Mouse (Mus musculus) embryonic facial prominence, embryonic 11.5 days (tissue): Measurements from ENCODE around the gene Fam90a1a. TPM values are rescaled to one million over a fixed set of nuclear protein-coding genes. Genes with fewer than 3 reads are reported as not detected.
"Not testable (repeated sequence)": the region's sequence is repeated elsewhere in the genome, so short reads cannot be mapped to it uniquely, and the experiment has no call there.

Experiments used
- ATAC-seq: fragments of 200-750 bp; cut with Nextera tagmentation; replicated peaks from 2 replicates; pipeline ENCODE4 v1.8.0; 2017; ENCODE audit warnings: low read depth; ENCODE audit not compliant: insufficient number of reproducible peaks, low FRiP score, low TSS enrichment
- DNase-seq: peaks from one replicate; pipeline ENCODE4 v3.0.0-alpha.2; 2015; ENCODE audit warnings: low spot score
- H3K27ac ChIP-seq: fragments of 300-500 bp; sonication (generic); replicated peaks from 2 replicates; pipeline ENCODE4 v1.5.1; 2014; ENCODE audit warnings: mild to moderate bottlenecking, low read depth, low read length, control low read depth
- H3K27me3 ChIP-seq: fragments of 300-500 bp; sonication (generic); 2 replicates; pipeline ENCODE4 v1.6.1; 2014; ENCODE audit warnings: mild to moderate bottlenecking, low read length, moderate library complexity, mixed read lengths; ENCODE audit not compliant: control insufficient read depth, insufficient read depth
- H3K36me3 ChIP-seq: fragments of 300-500 bp; sonication (generic); replicated peaks from 2 replicates; pipeline ENCODE4 v1.6.1; 2014; ENCODE audit warnings: low read depth, mild to moderate bottlenecking, low read length, moderate library complexity, mixed read lengths; ENCODE audit not compliant: control insufficient read depth, insufficient read depth
- H3K4me1 ChIP-seq: fragments of 300-500 bp; sonication (generic); 2 replicates; pipeline ENCODE4 v1.6.1; 2014; ENCODE audit warnings: low read length, mixed read lengths; ENCODE audit not compliant: control insufficient read depth, insufficient read depth
- H3K4me2 ChIP-seq: fragments of 300-500 bp; sonication (generic); 2 replicates; pipeline ENCODE4 v1.6.1; 2014; ENCODE audit warnings: low read depth, mild to moderate bottlenecking, control low read depth, low read length, moderate library complexity
- H3K4me3 ChIP-seq: fragments of 300-500 bp; sonication (generic); 2 replicates; pipeline ENCODE4 v1.5.1; 2014; ENCODE audit warnings: low read depth, low read length, control low read depth
- H3K9ac ChIP-seq: fragments of 300-500 bp; sonication (generic); replicated peaks from 2 replicates; pipeline ENCODE4 v1.6.1; 2014; ENCODE audit warnings: mild to moderate bottlenecking, control low read depth, low read length
- H3K9me3 ChIP-seq: fragments of 300-500 bp; sonication (generic); replicated peaks from 2 replicates; pipeline ENCODE4 v1.6.1; 2016; ENCODE audit warnings: mild to moderate bottlenecking, low read length, inconsistent platforms, mixed read lengths; ENCODE audit not compliant: control insufficient read depth
- WGBS: fragments of 180-500 bp; shearing (Covaris S2); extraction: QIAGEN DNeasy Blood & Tissue Kit; methylation state at CpG from one replicate; pipeline ENCODE4 v1.1.7; 2014; 5-methylcytosine and 5-hydroxymethylcytosine counted together
- polyA plus RNA-seq: library from polyadenylated mRNA; unstranded; fragments of >200 nt; fragmentation: Nextera tagmentation; extraction: Ambion mirVana; gene quantifications from 2 replicates; pipeline ENCODE4 v1.2.1, GENCODE M21; 2014

Fam90a1a gene
- not detected in 2 replicates for polyA plus RNA-seq

DNA sequence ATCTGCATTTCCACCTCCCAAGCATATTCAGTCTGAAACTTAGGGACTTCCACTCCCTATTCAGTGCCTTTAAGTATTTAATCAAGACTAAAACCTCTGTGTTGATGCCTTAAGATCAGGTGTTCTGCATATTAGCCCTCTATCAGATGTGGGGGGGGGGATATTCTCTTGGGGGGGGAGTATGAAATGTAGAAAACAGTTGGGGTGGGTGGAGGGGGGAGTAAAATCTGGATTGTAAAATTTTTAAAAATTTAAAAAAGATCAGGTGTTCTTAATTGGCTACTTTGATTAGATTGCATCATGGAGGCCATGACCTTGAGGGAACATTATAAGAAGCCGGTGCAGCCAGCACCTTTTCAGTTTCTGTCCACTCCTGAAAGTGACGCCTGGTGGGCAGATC lies at the start of gene Fam90a1a:
Fam90a1a (plus strand) TSS at position 301 of the 400 bp plus-strand sequence.
- Histone ChIP-seq H3K9me3 (no peaks in the 10 kb centered on the region), H3K36me3 (no peaks in the 10 kb centered on the region), H3K27me3 (no peaks in the 10 kb centered on the region), H3K4me2 (no peak within 1 kb of the TSS), H3K27ac (no peak within 1 kb of the TSS), H3K4me3 (no peak within 1 kb of the TSS), H3K9ac (no peak within 1 kb of the TSS), H3K4me1 (no peaks in the 10 kb centered on the region)
- no peak for DNase-seq
- no peak for ATAC-seq
- 88% methylated on average over 2 of the region's 2 CpGs for WGBS

DNA sequence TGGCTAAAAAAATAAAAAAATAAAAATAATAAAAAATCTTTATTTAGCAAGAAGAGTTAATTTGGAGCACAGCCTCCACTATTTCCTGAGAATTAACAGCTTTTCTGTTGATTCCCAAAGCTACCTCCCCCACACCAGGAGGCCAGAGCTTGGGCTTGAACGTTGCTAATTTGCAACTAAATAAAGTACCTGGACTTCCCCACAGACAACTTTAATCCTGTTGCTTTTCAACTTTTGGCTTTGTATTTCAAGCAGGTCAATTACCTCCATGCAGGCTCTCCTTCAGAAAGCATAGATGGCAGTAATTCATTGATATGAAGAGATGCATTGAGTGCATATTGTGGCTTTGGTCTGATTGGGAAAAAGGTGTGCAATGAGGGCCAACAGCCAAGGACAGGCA lies 46.6 kb upstream of the Fam90a1a start:
- Histone ChIP-seq H3K4me1 (no peaks in the 10 kb centered on the region), H3K27ac (no peak overlapping the region), H3K9ac (no peak overlapping the region), H3K36me3 (no peaks in the 10 kb centered on the region), H3K9me3 (no peaks in the 10 kb centered on the region), H3K27me3 (no peaks in the 10 kb centered on the region), H3K4me3 (no peak overlapping the region), H3K4me2 (no peak overlapping the region)
- ATAC-seq = no peak
- 11% methylated on average over 1 of the region's 1 CpGs for WGBS
- no peak for DNase-seq

DNA sequence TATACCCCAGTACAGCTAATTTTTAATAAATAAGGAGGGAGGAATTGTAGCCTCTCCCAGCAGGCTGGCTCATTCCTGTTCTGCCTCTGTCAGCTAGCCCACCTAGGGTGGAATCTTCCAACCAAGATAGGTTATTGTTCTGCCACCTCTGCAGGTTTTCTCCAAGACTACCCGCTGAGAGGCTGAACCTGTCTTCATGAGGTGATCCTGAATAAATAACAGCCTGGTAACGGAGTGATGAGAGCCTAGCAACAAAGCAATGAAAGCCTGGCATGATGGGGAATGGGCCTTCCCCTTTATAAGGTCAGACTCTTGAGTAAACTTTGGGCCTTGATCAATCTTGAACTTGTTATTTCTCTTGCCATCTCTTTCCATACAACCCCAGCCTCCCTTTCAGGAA lies 46.0 kb upstream of the Fam90a1a start:
- H3K27ac ChIP-seq = no peak overlapping the region
- no peak for ATAC-seq
- H3K4me3 ChIP-seq = no peak overlapping the region
- no peaks in the 10 kb centered on the region for H3K36me3 ChIP-seq
- H3K4me2 ChIP-seq = no peak overlapping the region
- no peaks in the 10 kb centered on the region for H3K27me3 ChIP-seq
- 27% methylated on average over 2 of the region's 2 CpGs for WGBS
- no peak overlapping the region for H3K9ac ChIP-seq
- no peak for DNase-seq
- no peaks in the 10 kb centered on the region for H3K4me1 ChIP-seq
- no peaks in the 10 kb centered on the region for H3K9me3 ChIP-seq

DNA sequence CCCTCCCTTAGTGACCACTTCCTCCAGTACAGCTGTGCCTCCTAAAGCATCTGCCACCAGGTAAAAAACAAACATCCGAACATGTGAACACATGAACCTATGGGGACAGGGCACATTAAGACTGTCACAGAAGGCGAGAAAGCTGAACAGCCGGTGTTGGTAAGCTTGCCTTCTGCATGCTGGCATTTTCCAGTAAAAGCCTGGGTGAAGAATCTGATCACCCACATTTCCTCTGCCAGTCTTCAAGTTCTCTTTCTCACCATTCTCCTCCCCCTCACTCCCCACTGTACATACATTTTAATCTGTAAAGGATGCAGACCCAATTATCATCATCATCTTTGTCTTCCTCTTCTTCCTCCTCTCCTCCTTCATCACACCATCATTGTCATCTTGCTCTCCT lies 42.9 kb upstream of the Fam90a1a start:
- ATAC-seq (no peak), DNase-seq (no peak)
- H3K4me3 ChIP-seq = no peak overlapping the region
- H3K27ac ChIP-seq = no peak overlapping the region
- H3K9ac ChIP-seq = no peak overlapping the region
- WGBS = 93% methylated on average over 3 of the region's 3 CpGs
- H3K9me3 ChIP-seq = no peaks in the 10 kb centered on the region
- no peak overlapping the region for H3K4me2 ChIP-seq
- H3K4me1 ChIP-seq = no peaks in the 10 kb centered on the region
- H3K36me3 ChIP-seq = no peaks in the 10 kb centered on the region
- no peaks in the 10 kb centered on the region for H3K27me3 ChIP-seq

DNA sequence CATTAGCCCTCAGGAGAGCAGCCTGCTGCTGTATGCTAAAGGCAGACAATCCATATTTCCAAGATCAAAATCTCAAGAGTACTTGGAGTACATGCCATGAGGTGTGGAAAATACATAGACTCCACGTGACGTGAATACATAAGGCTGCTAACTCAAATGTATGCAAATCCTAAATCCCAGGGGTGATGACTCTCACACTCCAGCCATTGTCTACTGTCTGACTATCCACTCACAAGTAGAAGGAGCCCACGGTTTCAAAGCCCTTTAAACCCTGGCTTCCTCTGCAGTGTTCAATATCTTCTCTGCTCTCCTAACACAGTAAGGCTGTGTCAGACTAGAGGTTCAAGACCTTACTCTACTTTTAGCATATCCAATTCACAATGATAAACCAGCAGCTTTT lies 27.8 kb upstream of the Fam90a1a start:
- not testable (repeated sequence) for ATAC-seq, H3K9ac ChIP-seq, H3K27me3 ChIP-seq, H3K36me3 ChIP-seq, H3K27ac ChIP-seq, H3K4me1 ChIP-seq, H3K4me2 ChIP-seq, DNase-seq, H3K9me3 ChIP-seq, H3K4me3 ChIP-seq
- WGBS = 82% methylated on average over 3 of the region's 3 CpGs

DNA sequence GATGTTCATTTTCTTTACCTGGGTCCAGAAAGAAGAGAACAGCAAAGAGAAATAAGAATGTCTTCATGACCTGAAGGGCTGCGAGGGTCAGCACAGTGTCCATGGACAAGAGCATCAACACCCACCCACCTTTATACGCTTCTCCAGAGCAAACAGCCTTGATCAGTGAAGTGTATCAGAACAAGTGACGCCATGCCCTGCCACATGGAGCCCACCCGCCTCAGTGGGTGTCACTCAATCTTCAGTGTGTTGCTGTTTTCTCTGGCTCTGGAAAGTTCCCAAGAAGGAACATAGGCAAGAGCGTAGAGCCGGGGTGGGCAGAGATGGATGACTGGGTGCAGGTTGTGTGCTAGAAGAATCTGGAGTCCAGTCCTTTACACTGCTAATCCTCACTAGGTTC lies 25.9 kb upstream of the Fam90a1a start, which contains the start of gene Defb15:
Defb15 (minus strand) TSS at position 101 of the 400 bp plus-strand sequence.
- Histone ChIP-seq H3K36me3 (no peaks in the 10 kb centered on the region), H3K4me3 (no peak within 1 kb of the TSS), H3K9me3 (no peaks in the 10 kb centered on the region), H3K4me2 (no peak within 1 kb of the TSS), H3K9ac (no peak within 1 kb of the TSS), H3K27ac (no peak within 1 kb of the TSS), H3K4me1 (no peaks in the 10 kb centered on the region), H3K27me3 (no peaks in the 10 kb centered on the region)
- DNase-seq (no peak), ATAC-seq (no peak)
- WGBS = 91% methylated on average over 6 of the region's 6 CpGs

DNA sequence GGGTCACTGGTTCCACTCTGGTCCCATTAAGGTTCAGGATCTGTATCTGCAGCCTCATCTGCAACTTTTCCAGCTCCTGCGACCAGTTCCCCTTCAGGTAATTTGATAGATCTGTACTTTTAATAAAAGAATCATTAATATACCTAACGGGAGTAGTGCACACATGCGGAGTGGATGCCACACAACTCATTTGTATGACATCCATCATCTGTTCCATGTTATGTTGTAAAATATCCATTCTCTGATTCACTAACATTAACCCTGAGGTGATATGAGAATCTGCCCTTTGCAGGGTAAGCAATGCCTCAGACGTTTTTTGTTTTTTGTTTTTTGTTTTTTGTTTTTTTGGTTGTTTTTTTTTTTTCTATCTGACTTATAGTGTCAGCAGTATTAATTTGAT lies 20.5 kb upstream of the Fam90a1a start, which contains the start of gene Defb35:
Defb35 (plus strand) TSS at position 301 of the 400 bp plus-strand sequence.
- not testable (repeated sequence) for H3K9ac ChIP-seq, H3K27me3 ChIP-seq, H3K4me3 ChIP-seq, H3K4me1 ChIP-seq, H3K27ac ChIP-seq, H3K4me2 ChIP-seq, ATAC-seq, DNase-seq, H3K9me3 ChIP-seq, H3K36me3 ChIP-seq
- 84% methylated on average over 4 of the region's 4 CpGs for WGBS

DNA sequence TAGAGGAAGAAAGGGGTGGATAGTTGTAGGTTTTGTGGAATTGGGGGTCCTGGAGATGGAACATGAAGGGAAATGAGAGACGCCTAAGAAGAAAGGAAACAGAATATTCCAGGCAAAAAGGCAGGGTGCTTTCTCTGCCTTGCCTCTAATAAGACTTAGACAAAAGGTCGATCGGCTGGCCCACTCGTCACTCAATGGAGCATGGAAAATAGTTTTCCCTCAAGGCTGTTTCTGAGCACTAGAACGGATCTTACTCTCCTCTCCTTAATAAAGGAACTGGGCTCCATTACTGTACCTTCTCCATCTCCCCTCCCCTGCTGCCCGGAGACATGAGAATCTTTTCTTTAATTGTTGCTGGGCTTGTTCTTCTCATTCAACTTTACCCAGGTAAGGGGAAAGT lies 12.1 kb upstream of the Fam90a1a start, which contains the start of gene Defb13:
Defb13 (plus strand) TSS at position 301 of the 400 bp plus-strand sequence.
- Histone ChIP-seq H3K36me3 (no peaks in the 10 kb centered on the region), H3K4me1 (no peaks in the 10 kb centered on the region), H3K4me2 (no peak within 1 kb of the TSS; the same call in 1 of the 2 replicates), H3K4me3 (no peak within 1 kb of the TSS), H3K9ac (no peak within 1 kb of the TSS), H3K9me3 (no peaks in the 10 kb centered on the region), H3K27ac (no peak within 1 kb of the TSS), H3K27me3 (no peaks in the 10 kb centered on the region)
- 77% methylated on average over 6 of the region's 6 CpGs for WGBS
- no peak for DNase-seq
- no peak for ATAC-seq
